20 mouse cellular contexts compared by ENCODE assay signal in genomic region chr17:90997714-90998113, GRCm38 (mm10).
DNase-seq lines count a peak whose midpoint lies in the region; ATAC-seq and TF ChIP-seq lines count a peak whose summit lies in the region.
"Had no signal": no experiment of that assay in that cellular context is flagged by ENCODE, and none has a peak within 500 bp of the region (broad histone marks: within the 10 kb centered on the region; RNA-seq: fewer than 3 reads in every experiment).

No protein-coding gene starts in this region.

- ATAC-seq in common myeloid progenitor, adult 5-6 weeks (replicated peaks; ENCODE audit: low read depth, poor library complexity, severe bottlenecking): peak; percentile 48
- ATAC-seq in megakaryocyte progenitor cell, adult 5-6 weeks (replicated peaks; ENCODE audit: poor library complexity): peak; percentile 26
- no peak for ATAC-seq in intestine, postnatal 0 days
- ATAC-seq: forebrain, embryonic 13.5 days had no signal

- no peak for DNase-seq in left cerebral cortex, adult 2 months (ENCODE audit: extremely low spot score in 1 of 2, low spot score in 2 of 2)
- DNase-seq in left cerebral cortex, adult 9 months (ENCODE audit: low spot score in 2 of 2): no peak
- DNase-seq in A20 (ENCODE audit: low read depth, low spot score): peak; percentile 6
- DNase-seq in heart, adult 9 months (ENCODE audit: low spot score in 2 of 2): no peak
- DNase-seq: adrenal gland, postnatal 14 days; cerebellum, adult 9-10 months; heart, postnatal 10 days; kidney, adult 2 months; lung, adult 18-20 months; lung, postnatal 10 days; thymus, adult 18-20 months; thymus, postnatal 4 days had no signal

- no peak overlapping the region for H3K9ac ChIP-seq in intestine, postnatal 0 days (ENCODE audit: low read depth, low read length)
- H3K9ac ChIP-seq: forebrain, embryonic 13.5 days; heart, embryonic 12.5 days had no signal

- no peaks in the 10 kb centered on the region for H3K9me3 ChIP-seq in intestine, postnatal 0 days (ENCODE audit: control insufficient read depth)
- H3K9me3 ChIP-seq: forebrain, embryonic 13.5 days; heart, embryonic 12.5 days had no signal

- H3K36me3 ChIP-seq in intestine, postnatal 0 days (ENCODE audit: control insufficient read depth, insufficient read depth): no peaks in the 10 kb centered on the region
- H3K36me3 ChIP-seq: heart, embryonic 12.5 days had no signal

- no peak overlapping the region for H3K4me3 ChIP-seq in left cerebral cortex, adult 2 months
- H3K4me3 ChIP-seq in intestine, postnatal 0 days (ENCODE audit: low read depth, low read length): no peak overlapping the region
- H3K4me3 ChIP-seq: erythroblast, embryonic 14.5 days; forebrain, embryonic 13.5 days; heart, embryonic 12.5 days had no signal

- H3K4me1 ChIP-seq in intestine, postnatal 0 days (replicated peaks; ENCODE audit: control insufficient read depth, insufficient read depth, low read length): no peaks in the 10 kb centered on the region
- H3K4me1 ChIP-seq: heart, embryonic 12.5 days had no signal

- no peak for TF ChIP-seq CTCF in left cerebral cortex, adult 2 months (IDR thresholded peaks at IDR 0.05)
- no peak for TF ChIP-seq CTCF in intestine, postnatal 0 days (IDR thresholded peaks at IDR 0.05; ENCODE audit: low read depth)

- intact Hi-C loops in left cerebral cortex, adult 2 months (cut with DNase I): loop anchor here (5.0 to 10.0 kb wide), 2 partner anchors 90 to 103 kb away; no protein-coding TSS in a partner anchor

- no peak overlapping the region for H3K4me2 ChIP-seq in intestine, postnatal 0 days (replicated peaks; ENCODE audit: low read depth)
- H3K4me2 ChIP-seq: forebrain, embryonic 13.5 days; heart, embryonic 12.5 days; liver, embryonic 11.5 days had no signal

- 46% methylated on average over 1 of the region's 1 CpGs for WGBS in intestine, postnatal 0 days

- no peaks in the 10 kb centered on the region for H3K27me3 ChIP-seq in intestine, postnatal 0 days (replicated peaks; ENCODE audit: control insufficient read depth, insufficient read depth, low read length)
- H3K27me3 ChIP-seq: forebrain, embryonic 13.5 days; heart, embryonic 12.5 days had no signal

- peak overlapping the region; percentile 73 for H3K27ac ChIP-seq in left cerebral cortex, adult 2 months
- H3K27ac ChIP-seq in intestine, postnatal 0 days (ENCODE audit: low read depth, low read length): no peak overlapping the region
- H3K27ac ChIP-seq: forebrain, embryonic 13.5 days; kidney, postnatal 0 days had no signal
